Mouse (Mus musculus) adrenal gland, postnatal 25 days (tissue): Measurements from ENCODE around the gene Atp6v1f. TPM values are rescaled to one million over a fixed set of nuclear protein-coding genes. Genes with fewer than 3 reads are reported as not detected.

ENCODE experiments used
- DNase-seq: peaks from one replicate; pipeline ENCODE4 v3.0.0; 2021; ENCODE audit warnings: mixed read lengths
- total RNA-seq: library from RNA; stranded (reverse); gene quantifications from 2 replicates; pipeline ENCODE4 v1.2.3, GENCODE M21; 2021

The Atp6v1f gene
- total RNA-seq, 1 experiment from 2014 or later, result 195 TPM

GRCm38 (mm10) chr6:29461502-29461901, 6.0 kb upstream of the Atp6v1f start:
- no peak for DNase-seq

GRCm38 (mm10) chr6:29463388-29463787, 4.1 kb upstream of the Atp6v1f start:
- no peak for DNase-seq

- DNase-seq, result no peak
These were observed 1.3 kb downstream of the Atp6v1f start for GRCm38 (mm10) chr6:29468851-29469250.

- no peak for DNase-seq
These were observed 3.6 kb downstream of the Atp6v1f start, which contains the start of gene Atp6v1fnb for GRCm38 (mm10) chr6:29471137-29471536. Atp6v1fnb (plus strand) TSS chr6:29471437.

- peak; percentile 90 for DNase-seq
These were observed 6.6 kb downstream of the Atp6v1f start for GRCm38 (mm10) chr6:29473941-29474691.

GRCm38 (mm10) chr6:29474736-29475135, 7.2 kb downstream of the Atp6v1f start:
- DNase-seq, result peak; percentile 23

- no peak for DNase-seq
These were observed 15.2 kb downstream of the Atp6v1f start for GRCm38 (mm10) chr6:29482691-29483090.

GRCm38 (mm10) chr6:29484716-29485559, 17.4 kb downstream of the Atp6v1f start:
- DNase-seq, result peak; percentile 75

- DNase-seq, result no peak
These were observed 18.4 kb downstream of the Atp6v1f start for GRCm38 (mm10) chr6:29485951-29486350.

- peak; percentile 67 for DNase-seq
These were observed 26.6 kb downstream of the Atp6v1f start for GRCm38 (mm10) chr6:29494101-29494500.

- DNase-seq, result no peak
These were observed 28.8 kb downstream of the Atp6v1f start for GRCm38 (mm10) chr6:29496270-29496669.

- no peak for DNase-seq
These were observed 30.3 kb downstream of the Atp6v1f start for GRCm38 (mm10) chr6:29497791-29498190.

GRCm38 (mm10) chr6:29500177-29500576, 32.7 kb downstream of the Atp6v1f start:
- DNase-seq, result no peak

- no peak for DNase-seq
These were observed 33.3 kb downstream of the Atp6v1f start for GRCm38 (mm10) chr6:29500810-29501209.

GRCm38 (mm10) chr6:29501599-29501998, 34.1 kb downstream of the Atp6v1f start:
- no peak for DNase-seq

- no peak for DNase-seq
These were observed 38.0 kb downstream of the Atp6v1f start for GRCm38 (mm10) chr6:29505493-29505892.

GRCm38 (mm10) chr6:29506834-29507233, 39.3 kb downstream of the Atp6v1f start:
- DNase-seq, result no peak

- peak; percentile 21 for DNase-seq
These were observed 40.2 kb downstream of the Atp6v1f start, which contains the start of gene Kcp for GRCm38 (mm10) chr6:29507447-29508309. Kcp (minus strand) TSS chr6:29507952.

GRCm38 (mm10) chr6:29509086-29509485, 41.6 kb downstream of the Atp6v1f start:
- DNase-seq, result no peak

GRCm38 (mm10) chr6:29513284-29513683, 45.8 kb downstream of the Atp6v1f start:
- DNase-seq, result peak; percentile 37

GRCm38 (mm10) chr6:29517139-29517538, 49.6 kb downstream of the Atp6v1f start:
- DNase-seq, result peak; percentile 79
